Mouse (Mus musculus) heart, postnatal 0 days (tissue): ENCODE results near the gene Zpld1.

Source experiments
- CTCF ChIP-seq: IDR thresholded peaks from 2 replicates; pipeline ENCODE4 v1.5.1; 2016; ENCODE audit warnings: antibody characterized with exemption, control low read depth, low read depth
- EP300 ChIP-seq: IDR thresholded peaks from 2 replicates; pipeline ENCODE4 v1.6.1; 2016; ENCODE audit warnings: antibody characterized with exemption, low read depth

DNA sequence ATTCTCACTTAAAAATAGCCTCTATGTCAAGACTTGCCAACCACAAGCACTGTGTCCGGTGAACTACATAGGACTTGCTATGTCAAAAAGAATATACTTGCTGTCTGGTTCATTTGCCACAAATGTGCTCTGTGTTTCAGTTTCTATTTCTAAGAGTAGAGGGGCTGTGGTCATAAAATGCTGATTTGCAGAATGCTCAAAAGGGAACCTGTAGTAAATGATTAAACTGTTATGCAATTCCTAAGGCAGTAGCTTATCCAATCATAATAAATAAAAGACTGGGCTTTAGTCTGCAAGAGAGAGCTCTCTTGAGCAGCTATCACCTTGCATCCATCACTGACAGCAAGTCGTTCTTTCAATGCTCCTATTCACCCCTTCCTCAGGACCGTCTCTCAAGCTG, 47.9 kb upstream of the Zpld1 start:
- TF ChIP-seq CTCF = no peak
- no peak for TF ChIP-seq EP300
